Mouse (Mus musculus): Measurements from ENCODE around the gene B3gnt8. TPM values are rescaled to one million over a fixed set of nuclear protein-coding genes. Genes with fewer than 3 reads are reported as not detected.
"Not testable (repeated sequence)": the region's sequence is repeated elsewhere in the genome, so short reads cannot be mapped to it uniquely, and the experiment has no call there.

The B3gnt8 gene
- total RNA-seq (2022): 1 to 10 TPM in 2 of 4 experiments, under 1 TPM in 2; 0.54 to 1.6 (median 0.89) TPM

DNA sequence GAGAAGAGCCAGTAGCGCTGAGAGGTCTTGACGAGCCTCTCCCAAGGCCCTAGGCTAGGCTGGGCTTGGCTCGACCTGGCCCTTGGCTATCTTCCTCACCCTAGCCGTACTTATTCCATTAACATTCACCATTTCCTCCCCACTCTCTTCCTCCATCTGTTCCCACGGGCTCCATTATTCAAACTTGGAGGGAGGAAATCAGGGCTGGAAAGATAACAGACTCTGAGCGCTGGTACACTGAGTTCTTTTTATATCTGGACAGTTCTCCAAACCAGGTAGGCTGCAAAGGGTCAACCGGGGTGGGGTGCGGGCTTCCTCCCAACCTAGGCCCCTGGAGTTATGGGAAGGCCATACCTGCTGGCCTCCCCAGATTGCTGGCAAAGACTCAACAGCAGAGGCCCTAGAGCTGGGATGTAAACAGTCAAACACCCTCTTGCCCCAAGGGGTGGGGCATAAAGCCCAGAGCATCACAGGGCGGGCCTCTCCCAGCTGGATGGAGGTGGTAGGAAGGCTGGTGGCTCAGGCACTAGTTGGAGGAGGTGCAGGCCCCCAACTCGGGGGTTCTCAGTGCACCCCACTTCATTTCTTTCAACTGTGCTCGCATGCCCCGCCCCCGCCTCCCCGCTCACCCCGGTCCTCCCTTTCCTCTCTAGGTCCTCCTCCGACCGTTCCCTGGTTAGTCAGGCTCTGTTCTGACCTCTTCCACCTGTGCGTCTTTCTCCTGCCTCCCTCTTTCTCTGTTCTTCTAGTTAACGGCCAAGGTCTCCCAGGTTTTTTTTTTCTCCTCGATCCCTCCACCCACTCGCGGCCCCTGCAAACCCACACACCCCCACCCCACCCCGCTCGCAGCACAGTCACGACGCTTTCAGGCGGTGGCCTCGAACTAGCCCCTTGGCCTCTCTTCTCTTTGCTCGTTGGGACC lies at the start of gene B3gnt8:
Gene B3gnt8 (plus strand): TSS at position 146 of the 922 bp plus-strand sequence.
- no peak for DNase-seq (ENCODE audit: low spot score in 2 of 2)

DNA sequence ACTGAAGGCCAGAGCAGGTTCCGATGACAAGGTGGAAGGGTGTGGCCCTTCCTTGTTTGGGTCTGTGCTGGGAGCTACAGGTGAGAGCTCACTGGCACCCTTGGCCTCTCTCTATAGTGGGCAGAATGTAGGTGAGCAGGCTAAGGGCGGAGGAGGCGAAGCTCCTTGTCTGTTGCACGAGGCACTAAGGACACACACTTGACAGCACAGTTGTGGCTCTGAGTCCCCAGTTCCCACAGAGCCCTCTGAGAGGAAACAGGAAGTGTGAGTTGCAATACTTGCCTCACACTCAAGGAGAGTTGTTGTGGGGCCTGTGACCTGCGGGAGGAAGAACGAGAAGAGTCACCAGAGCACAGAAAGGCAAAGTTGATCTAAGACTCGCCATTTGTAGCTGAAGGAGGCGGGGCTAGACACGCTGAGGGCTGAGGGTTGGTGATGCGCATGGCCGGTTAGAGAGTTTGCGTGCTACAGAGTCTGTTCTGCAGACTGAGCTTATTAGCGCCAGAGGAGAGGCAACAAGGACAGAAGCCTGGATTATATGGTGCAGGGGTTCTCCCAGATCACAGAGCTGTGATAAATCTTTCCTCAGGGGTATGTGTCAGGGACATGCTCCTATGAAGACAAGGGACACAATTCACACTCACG lies 49.5 kb upstream of the B3gnt8 start:
- not testable (repeated sequence) for DNase-seq (ENCODE audit: low spot score in 2 of 2)

DNA sequence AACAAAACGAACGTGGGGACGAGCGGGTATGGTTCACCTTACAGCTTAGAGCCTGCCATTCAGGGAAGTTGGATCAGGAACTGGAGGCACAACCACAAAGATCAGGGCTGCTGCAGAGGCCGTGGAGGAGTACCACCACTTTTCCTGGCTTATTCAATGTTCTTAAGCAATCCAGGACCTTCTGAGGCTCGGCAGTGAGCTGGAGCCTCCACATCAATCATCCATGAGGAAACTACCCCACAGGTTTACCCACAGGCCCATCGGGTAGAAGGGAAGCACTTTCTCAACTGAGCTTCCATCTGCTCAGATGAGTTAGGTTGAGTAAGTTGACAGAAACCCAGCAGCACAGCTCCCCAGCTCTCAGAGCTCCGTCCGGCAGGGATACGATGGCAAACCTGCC lies 47.0 kb upstream of the B3gnt8 start:
- DNase-seq (ENCODE audit: low spot score in 2 of 2): no peak

DNA sequence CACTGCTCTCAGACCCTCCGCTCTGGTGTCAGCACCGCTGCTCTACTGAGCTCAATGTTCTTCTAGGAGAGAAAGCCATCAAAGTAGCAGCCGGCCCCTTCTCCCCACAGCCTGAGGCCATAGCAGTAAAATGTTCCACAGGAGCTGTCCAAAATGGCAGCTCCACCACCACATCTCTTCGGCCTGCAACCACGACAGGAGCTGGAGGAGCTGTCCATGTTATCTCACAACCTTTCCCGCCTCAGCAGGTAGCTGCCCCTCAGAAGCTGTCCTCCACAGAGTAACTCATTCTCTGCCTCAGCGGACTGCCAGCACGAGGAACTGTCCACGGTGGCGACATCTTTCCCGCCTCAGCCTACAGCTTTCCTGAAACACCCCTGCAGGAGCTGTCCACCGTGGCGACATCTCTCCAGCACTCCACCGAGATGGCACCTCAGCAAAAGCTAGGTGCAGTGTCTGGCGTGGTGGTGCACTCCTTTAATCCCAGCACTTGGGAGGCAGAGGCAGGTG lies 44.1 kb upstream of the B3gnt8 start:
- DNase-seq (ENCODE audit: low spot score in 2 of 2): no peak

DNA sequence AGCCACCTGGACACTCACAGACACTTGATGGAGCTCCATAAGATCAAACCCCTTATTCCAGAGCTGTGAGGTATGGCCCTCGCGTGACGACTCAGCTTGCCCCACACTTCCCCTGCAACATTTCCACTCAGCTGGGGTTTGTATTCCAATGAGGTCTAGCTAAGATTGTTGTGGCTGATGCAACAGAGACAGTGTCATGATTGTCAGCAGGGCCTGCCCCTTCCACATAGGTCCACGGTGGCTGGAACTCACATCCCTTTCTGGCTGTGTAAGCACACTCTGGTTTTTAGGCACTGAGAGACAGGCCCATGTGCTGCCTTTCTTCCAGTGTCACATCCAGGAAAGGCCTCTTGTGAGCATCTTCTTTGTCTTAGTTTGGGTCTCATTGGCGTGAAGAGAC lies 41.8 kb upstream of the B3gnt8 start:
- no peak for DNase-seq (ENCODE audit: low spot score in 2 of 2)

DNA sequence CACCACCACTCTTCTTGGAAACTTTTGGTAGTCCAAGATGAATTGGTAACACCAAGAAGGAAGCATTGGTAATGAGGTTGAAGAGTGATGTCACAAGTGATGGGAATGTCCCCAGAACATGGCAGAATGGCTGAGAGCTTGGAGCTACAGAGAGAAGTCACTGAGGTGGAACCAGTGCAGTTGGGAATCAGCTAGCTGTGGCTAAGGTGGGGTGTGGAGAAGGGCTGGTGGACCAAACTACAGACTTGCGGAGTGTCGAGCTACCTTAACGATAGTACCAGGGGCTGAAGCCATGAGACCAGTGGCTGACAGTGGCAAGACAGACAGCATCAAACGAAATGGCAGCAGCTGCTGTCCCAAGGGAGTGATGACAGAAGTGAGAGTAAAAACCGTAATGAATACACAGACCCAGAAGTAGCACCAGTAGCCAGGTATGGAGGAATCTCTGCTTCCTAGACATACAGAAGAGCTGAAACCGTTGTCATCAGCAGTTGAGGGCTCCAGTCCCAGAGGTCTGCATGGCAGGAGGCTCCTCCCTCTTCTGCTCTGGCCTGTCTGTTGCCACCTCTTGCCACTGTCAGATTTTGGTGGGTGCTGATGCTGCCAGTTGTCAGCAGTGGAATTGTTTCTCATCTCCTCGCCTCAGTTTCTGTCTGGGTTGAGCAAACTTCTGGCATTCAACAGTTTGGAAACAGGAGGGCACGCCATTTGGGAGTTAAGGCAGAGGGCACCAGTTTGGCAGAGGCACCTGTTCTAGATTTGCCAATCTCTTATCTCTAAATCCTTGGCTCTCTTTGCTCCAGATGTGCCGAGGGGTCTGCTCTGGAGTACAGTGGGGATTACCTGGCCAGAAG lies 40.9 kb upstream of the B3gnt8 start:
- DNase-seq (ENCODE audit: low spot score in 2 of 2): no peak

DNA sequence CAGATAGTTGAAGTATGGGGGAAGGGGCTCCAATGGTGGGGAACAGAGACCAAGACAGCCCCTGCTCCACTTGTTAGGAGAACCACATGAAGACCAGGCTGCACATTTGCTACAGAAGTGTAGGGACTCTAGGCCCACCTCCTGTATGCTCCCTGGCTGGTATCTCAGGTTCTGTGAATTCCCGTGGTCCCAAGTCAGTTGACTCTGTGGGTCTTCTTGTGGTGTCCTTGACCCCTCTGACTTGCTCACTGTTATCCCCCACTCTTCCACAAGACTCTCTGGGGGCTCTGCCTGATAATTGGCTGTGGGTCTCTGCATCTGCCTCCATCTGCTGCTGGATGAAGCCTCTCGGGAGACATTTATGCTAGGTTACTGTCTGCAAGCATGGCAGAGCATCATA lies 35.2 kb upstream of the B3gnt8 start:
- no peak for DNase-seq (ENCODE audit: low spot score in 2 of 2)

DNA sequence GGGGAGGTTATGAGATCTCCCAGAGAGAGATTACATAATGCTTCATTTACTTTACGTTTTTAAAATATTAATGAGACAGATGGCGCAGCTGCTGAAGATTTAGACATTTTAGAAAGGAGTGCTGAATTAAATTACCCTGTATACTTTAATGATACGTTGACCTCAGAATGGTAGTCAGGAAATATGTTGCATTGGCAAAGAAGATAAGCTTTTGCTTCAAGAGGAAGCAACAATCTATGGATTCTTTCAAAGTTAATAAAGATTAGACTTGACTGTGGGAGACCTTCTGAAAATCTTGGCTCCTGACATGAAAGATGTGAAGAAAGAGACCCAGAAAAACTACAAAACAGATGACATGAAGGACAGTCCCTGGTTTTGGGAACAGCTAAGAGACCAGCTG lies 32.6 kb upstream of the B3gnt8 start:
- no peak for DNase-seq (ENCODE audit: low spot score in 2 of 2)

DNA sequence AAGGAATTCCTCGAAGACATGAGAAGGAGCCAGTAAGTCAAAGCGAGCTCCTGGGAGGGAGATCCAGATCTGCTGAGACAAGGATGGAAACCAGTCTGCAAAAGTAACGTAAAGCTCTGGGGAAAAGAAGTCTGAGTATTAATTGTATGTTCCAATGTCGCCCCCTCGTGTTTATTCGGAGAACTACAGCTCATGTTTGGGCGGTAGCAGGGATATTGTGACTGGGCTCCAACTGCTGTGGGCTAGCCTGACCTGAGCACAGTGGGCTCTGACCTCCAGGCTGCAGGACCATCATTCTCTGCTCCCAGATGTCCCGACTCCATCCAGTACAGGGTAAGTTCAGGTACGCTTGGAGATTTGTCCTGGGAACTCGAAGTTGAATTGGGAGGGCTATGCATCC lies 26.8 kb upstream of the B3gnt8 start:
- peak; percentile 33 to 73 for DNase-seq (ENCODE audit: low spot score in 2 of 2)

DNA sequence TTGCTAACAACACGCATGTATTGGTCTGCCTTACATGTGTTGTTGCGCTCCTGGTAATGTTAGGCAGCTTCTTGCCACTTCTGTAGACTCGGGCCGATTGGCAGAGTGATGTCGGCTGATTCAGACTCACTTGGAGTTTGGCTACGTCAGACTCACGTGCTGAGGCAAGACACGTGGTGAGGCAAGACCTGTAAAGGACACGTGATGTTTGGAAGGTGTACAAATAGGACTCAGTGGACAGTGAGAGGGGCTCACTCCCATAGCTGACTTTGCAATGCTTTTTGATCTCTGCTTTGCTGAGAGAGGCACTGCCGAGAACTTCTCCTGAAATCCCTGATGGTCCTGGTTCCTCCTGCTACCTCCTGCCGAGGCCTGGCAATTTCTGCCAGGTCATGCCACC lies 25.8 kb upstream of the B3gnt8 start:
- DNase-seq (ENCODE audit: low spot score in 2 of 2): no peak

DNA sequence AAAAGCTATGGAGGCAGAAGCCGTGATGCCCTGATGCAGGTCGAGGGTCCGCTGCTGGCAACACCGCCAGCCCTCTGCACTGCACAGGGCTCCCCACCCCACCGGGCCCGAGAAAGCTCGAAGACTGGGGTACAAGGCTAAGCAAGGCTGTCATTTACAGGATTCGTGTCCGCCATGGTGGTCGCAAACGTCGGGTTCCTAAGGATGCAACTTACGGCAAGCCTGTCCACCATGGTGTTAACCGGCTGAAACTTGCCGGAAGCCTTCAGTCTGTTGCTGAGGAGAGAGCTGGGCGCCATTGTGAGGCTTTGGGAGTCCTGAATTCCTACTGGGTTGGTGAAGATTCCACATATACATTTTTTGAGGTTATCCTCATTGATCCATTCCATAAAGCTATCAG lies 25.1 kb upstream of the B3gnt8 start:
- no peak for DNase-seq (ENCODE audit: low spot score in 2 of 2)

DNA sequence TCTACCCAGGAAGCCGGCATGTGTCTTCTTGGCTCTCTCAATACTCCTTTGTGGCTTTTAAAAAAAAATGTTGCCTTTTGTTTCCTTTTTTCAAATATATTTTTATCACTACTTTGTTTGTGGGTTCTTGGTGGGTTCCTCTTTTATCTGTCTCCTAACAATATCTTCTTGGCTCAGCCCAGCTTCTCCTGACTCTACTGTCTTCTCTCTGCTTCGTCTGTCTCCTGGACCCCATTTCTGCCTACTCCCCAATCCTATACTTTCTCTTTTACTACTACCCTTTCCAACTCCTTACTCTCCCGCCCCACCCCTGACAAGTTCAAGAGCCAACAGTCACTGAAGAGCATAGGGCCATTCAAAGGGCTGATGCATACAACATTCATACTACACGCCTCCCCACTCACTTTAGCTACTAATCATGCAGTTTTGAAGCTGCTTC lies 19.8 kb upstream of the B3gnt8 start:
- DNase-seq (ENCODE audit: low spot score in 2 of 2): no peak

DNA sequence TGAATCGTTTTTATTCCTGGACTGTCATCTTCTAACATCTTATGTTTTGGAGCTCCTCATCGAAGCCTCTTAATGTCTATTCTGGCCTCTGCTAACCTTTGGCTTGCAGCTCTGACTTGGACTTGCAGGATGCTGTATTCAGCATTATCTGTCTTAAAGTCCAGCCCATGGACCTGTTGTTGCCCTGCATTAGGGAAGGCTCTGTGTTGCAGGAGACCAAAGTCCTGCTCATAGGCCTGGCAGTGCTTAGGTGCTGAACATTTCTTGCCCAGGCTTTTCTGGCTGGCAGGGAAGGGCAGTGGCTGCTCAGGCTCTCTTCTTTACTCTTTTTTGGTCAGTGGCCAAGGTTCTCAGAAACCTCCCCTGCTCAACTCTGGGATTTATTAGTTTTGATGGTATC lies 19.3 kb upstream of the B3gnt8 start:
- DNase-seq (ENCODE audit: low spot score in 2 of 2): no peak

DNA sequence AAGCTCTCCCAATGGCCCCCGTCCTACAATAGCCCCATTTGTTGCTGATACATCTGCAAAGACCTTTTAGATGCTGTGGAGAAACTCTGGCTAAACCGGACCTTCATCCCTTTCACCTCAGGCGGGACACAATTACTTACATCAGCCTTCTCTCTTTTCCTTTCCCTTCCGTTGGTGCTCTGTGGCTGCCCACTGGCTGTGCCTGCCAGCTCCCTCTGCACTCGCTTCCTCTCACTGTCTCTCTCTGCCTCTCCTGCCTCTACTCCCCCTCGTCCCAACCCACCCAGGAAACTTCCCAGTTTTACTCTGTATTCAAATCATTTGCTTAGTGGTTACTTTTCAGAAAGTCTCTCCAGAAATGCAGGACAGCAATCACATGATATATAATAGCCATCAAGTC lies 16.4 kb upstream of the B3gnt8 start:
- DNase-seq (ENCODE audit: low spot score in 2 of 2): no peak

DNA sequence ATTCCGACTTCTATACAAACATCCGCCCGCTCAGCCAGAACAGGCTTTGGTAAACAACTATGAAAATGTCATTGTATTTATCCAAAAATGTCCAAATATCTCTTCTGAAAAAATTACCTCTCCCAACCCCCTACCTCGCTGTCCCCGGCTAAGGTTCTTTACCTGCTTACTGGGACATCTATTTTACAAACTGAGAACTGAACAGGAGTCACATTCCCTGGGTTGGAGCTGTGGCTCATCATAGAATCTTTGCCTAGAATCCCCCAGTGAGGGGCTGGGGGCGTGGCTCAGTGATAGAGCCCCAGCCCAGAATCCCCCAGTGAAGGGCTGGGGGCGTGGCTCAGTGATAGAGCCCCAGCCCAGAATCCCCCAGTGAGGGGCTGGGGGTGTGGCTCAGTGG lies 15.0 kb upstream of the B3gnt8 start:
- no peak for DNase-seq (ENCODE audit: low spot score in 2 of 2)

DNA sequence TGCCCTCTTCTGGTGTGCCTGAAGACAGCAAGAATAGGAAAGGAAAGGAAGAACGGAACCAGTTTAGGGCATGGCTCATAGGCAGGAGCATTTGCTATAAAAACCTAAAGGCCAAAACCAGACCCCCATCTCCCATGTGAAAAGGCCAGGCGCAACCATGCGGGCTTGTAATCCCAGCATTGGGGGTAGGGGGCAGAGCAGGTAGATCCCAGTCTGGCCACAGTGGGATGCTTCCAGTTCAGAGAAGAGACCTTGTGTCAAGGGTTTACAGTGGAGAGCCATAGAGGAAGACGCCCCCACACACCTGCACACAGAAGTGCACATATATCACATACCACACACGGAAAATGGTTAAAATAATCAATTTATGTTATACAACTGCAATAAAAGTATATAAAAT lies 12.4 kb upstream of the B3gnt8 start:
- no peak for DNase-seq (ENCODE audit: low spot score in 2 of 2)

DNA sequence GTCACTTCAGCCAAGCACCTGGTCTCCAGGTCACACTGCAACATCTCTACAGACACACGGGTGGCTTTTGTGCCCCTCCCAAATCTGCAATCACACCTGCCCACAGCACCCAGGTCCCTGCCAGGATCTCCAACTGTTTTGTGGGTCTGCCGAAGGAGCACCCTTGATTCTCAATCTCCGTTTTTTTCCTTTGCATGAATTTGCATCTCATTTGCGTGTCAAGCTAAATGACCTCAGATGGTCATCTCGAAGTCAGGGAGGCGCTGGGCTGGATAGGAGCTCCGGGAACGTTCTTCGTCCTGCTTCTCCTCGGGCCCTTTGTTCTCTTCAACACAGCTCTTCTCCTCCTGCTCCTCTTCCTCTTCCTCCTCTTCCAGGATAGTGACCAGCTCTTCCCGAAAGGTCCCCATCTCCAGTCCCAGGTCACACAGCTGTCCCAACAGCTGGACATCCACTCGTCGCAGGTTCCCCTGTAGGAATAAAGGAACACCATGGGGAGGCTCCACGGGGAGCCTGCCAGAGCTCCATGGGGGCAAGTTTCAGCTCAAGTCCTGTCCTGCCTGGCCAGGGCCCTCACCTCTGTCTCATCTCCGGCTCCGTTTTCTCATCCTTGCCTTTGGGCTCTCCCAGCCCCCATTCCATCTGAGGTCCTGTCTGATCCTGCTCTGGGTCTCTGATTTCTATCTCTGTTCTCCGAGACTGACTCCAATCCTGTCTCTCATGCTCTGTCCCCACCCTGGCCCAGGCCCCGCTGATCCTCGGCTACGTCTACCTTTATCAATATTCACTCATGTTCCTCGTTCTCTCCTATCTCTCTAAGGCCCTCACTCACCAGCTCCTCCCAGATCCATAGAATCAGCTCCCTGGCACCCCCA lies 11.4 kb upstream of the B3gnt8 start:
- DNase-seq (ENCODE audit: low spot score in 2 of 2): no peak

DNA sequence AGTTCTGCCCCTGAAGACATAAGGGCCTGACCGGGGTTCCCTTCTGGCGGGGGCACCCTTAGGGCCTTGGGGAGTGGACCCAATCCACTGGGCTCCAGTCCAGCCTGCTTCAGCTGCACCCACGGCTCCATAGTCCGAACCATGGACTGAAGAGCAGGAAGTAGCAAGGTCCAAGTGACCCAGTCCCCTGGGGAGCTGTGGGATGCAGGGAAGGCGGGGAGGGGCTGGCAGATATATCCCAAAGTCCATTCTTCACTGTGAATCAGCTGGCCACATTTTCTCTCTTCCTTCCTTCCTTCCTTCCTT lies 10.8 kb upstream of the B3gnt8 start, which contains the start of gene Erich4:
Gene Erich4 (minus strand): TSS at position 187 of the 306 bp plus-strand sequence.
- DNase-seq (ENCODE audit: low spot score in 2 of 2): no peak

DNA sequence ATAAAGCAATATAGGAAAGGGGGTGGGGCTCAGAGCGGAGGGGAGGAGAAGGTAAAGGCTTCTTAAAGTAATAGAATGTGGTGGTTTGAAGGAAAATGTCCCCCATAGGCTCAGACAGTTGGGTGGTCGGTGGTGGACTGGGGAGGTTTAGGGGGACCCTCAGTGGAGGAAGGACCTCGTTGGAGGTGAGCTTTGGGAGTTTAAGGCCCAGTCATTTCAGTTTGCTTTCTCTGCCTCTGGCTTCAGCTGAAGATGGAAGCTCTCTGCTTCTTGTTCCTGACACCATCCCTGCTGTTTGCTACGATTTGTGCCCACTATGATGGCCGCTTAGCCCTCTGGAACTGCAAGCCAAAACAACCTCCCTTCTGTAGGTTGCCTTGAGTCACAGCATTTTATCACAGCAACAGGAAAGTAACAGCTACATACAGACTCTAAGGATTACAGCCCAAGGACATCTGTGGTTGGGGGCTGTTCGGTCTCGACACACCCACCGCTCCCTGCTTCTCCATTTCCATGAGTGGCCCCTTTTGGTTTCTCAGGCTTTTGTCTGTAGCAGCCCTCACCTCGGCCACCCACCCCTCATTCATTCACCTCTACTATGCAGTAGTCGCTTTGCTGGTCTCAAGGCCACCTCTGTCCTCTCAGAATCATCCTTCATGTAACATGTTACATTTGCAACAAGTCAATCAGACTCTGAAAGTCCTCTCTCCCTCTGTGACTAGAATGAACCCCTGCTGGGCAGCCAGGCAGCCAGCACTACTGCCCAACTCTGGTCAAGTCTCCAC lies 8.9 kb upstream of the B3gnt8 start:
- no peak for DNase-seq (ENCODE audit: low spot score in 2 of 2)

Data from left cerebral cortex, adult 8-10 months (tissue).